Mouse (Mus musculus): ENCODE results near the gene Bcl2l2. TPM values are rescaled to one million over a fixed set of nuclear protein-coding genes. Genes with fewer than 3 reads are reported as not detected.

The Bcl2l2 gene
- polyA plus RNA-seq (2012; rRNA removed): 8.9 and 9.0 TPM in 2 replicates

DNA sequence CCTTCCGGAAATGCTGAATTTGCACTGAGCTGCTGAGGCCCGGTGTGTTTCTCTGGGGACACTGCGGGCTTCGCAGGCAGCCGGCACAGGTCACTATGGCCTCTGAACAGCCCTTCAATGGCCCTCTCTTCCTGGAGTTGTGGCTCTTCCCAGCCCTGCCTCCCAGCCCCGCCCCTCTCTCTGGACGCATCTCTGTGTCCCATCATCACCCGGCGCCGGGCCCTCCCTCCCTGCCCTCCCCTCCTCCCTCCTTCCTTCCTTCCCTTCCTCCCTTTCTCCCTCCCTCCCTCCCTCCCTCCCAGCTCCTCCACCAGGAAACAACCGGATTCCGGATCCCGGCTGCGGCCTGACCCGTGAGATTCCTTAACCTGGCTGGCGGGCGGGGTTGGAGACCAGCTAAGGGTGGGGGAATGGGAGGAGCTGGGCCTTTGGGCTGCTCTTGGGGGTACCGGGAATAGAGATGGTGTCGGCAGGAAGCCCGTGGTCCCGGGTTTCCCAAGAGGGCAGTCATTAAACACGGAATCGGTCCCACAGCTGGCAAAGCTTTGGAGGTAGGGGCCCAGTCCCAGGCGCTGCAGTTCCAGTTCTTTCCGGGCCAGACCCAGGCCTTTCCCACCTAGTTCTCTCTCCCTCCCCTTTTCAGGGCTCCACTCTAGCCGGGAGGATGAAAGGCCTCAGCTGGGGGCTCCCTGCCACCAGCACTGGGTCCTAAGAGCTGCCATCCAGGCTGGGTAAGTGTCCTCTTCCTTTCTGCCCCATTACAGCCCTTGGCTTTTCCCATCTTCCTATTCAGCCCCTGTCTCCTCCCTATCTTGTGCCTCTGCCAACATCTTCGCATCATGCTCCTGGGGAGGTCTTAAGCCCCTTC is at the start of gene Bcl2l2, which contains the start of gene Gm20521:
Bcl2l2 (plus strand) TSS at position 224 of the 868 bp plus-strand sequence.
Gm20521 (plus strand) TSS at position 288 of the 868 bp plus-strand sequence.

GRCm38 (mm10) chr14:54870861-54871260 is 12.3 kb upstream of the Bcl2l2 start, which contains the start of gene Homez:
Gene Homez, minus strand, starts transcription at chr14:54870961.

GRCm38 (mm10) chr14:54877048-54877715 is 6.0 kb upstream of the Bcl2l2 start, which contains the start of gene Ppp1r3e:
Gene Ppp1r3e, minus strand, starts transcription at chr14:54877550.

GRCm38 (mm10) chr14:54892200-54892599 is 9.0 kb downstream of the Bcl2l2 start, which contains the start of gene Pabpn1:
Gene Pabpn1, plus strand, starts transcription at chr14:54892500.

DNA sequence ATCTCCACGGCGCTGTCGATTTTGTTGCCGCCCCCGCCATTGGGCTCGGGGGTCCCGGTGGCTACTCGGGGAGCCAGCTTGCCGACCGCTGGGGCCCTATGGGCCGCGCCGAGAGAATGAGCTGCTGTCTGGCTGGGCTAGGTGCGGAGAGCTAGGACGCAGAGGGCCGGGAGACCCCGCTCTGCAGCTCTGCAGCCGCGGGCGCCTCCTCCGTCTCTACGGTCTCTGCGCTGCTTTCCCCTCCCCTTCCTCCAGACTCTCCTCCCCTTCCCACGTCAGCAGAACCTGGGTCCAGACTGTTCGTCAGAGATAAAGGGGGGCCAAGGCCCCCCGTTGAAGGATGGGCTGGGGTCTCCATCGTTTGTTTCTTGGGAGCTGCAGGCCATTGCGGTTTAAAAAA is 29.7 kb downstream of the Bcl2l2 start, which contains the start of gene Slc22a17:
Slc22a17 (minus strand) TSS at position 247 of the 400 bp plus-strand sequence.

DNA sequence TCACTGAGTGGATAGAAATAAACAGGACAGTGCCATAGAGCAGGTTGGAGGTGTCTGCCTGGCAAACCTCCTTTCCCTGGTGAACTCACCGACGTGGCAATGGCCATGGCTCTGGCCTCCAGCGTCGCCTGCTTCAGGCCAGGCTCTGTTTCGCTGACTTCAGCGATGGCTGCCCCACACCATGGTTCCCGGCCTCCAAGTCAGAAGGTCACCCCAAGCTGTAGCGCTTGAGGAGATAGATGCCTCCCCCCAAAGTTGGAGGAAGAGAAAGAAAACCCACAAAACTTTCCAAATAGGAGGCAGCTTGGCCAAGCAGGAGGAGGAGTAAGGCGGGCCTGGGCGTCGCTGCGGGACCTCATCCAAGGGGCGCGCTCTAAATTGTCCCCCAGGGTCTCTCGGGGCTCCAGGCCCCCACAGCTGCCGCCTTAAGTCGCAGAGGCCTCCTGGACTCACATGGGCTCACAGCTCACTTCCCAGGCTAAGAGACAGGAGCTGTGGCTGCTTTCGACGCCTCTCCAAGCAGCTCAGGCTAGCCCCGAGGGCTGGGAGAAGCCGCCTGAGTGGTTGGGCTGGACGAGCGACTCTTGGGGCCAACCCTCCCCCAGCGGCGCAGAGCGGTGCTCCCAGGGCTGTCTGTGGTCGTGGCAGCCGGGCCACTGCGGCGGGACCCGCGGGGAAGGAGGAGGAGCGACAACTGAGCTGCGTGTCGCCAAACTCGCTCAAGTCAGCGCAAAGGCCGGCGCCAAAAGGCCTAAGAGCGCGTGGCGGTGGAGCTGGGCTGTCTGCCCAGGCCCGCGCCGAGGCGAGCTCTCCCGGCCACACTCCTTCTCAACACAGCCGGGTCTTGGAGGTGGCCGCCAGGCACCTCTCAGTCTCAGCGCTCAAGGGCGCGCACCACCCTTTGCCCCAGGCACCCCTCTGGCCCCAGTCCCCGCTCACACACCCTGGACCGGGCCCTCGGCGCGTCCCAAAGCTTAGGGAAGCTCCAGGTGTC is 42.5 kb downstream of the Bcl2l2 start, which contains the start of gene Efs:
Efs (minus strand) TSS at position 778 of the 994 bp plus-strand sequence.

GRCm38 (mm10) chr14:54932645-54933150 is 49.5 kb downstream of the Bcl2l2 start, which contains the start of gene Il25:
Gene Il25, plus strand, starts transcription at chr14:54932695.

GRCm38 (mm10) chr14:54935904-54936830 is 53.0 kb downstream of the Bcl2l2 start, which contains the start of gene Cmtm5:
Gene Cmtm5, plus strand, starts transcription at chr14:54936261.

Other genes starting within 250 kb of the Bcl2l2 start
- gene Gm17606, start 242.4 kb upstream of the Bcl2l2 start, polyA plus RNA-seq (2012; rRNA removed): not detected in 2 replicates
- gene Cdh24, start 242.0 kb upstream of the Bcl2l2 start, polyA plus RNA-seq (2012; rRNA removed): 0.96 and 1.1 TPM in 2 replicates
- 41.4 and 42.6 TPM in 2 replicates for gene 1700123O20Rik, start 197.2 kb upstream of the Bcl2l2 start, polyA plus RNA-seq (2012; rRNA removed)
- 46.0 and 56.8 TPM in 2 replicates for gene Acin1, start 196.4 kb upstream of the Bcl2l2 start, polyA plus RNA-seq (2012; rRNA removed)
- 0.05 and 0.06 TPM in 2 replicates for gene Gm29776, start 184.5 kb upstream of the Bcl2l2 start, polyA plus RNA-seq (2012; rRNA removed)
- gene Cebpe, start 171.2 kb upstream of the Bcl2l2 start, polyA plus RNA-seq (2012; rRNA removed): 25.7 and 34.3 TPM in 2 replicates
- gene Slc7a8, start 101.4 kb upstream of the Bcl2l2 start, polyA plus RNA-seq (2012; rRNA removed): 4.7 and 5.1 TPM in 2 replicates
- not detected in 2 replicates for gene Rnf212b, start 69.2 kb upstream of the Bcl2l2 start, polyA plus RNA-seq (2012; rRNA removed)
- gene Homez, start 12.4 kb upstream of the Bcl2l2 start, polyA plus RNA-seq (2012; rRNA removed): 1.5 and 2.1 TPM in 2 replicates
- gene Ppp1r3e, start 5.8 kb upstream of the Bcl2l2 start, polyA plus RNA-seq (2012; rRNA removed): 1.9 and 2.0 TPM in 2 replicates
- gene Gm20521, start 64 bp downstream of the Bcl2l2 start, polyA plus RNA-seq (2012; rRNA removed): 0.07 and 0.12 TPM in 2 replicates
- gene Pabpn1, start 9.1 kb downstream of the Bcl2l2 start, polyA plus RNA-seq (2012; rRNA removed): 101 and 125 TPM in 2 replicates
- 4.2 and 5.5 TPM in 2 replicates for gene Slc22a17, start 29.8 kb downstream of the Bcl2l2 start, polyA plus RNA-seq (2012; rRNA removed)
- gene Efs, start 42.7 kb downstream of the Bcl2l2 start, polyA plus RNA-seq (2012; rRNA removed): 0.38 and 0.47 TPM in 2 replicates
- gene Il25, start 49.3 kb downstream of the Bcl2l2 start, polyA plus RNA-seq (2012; rRNA removed): not detected in 2 replicates
- 0.04 TPM in 1 of 2 replicates, not detected in the other for gene Cmtm5, start 52.9 kb downstream of the Bcl2l2 start, polyA plus RNA-seq (2012; rRNA removed)
- 0.05 and 0.14 TPM in 2 replicates for gene Myh6, start 83.5 kb downstream of the Bcl2l2 start, polyA plus RNA-seq (2012; rRNA removed)
- not detected in 2 replicates for gene Gm17428, start 93.6 kb downstream of the Bcl2l2 start, polyA plus RNA-seq (2012; rRNA removed)
- 0.06 and 0.11 TPM in 2 replicates for gene Myh7, start 111.2 kb downstream of the Bcl2l2 start, polyA plus RNA-seq (2012; rRNA removed)
- 20.9 and 22.6 TPM in 2 replicates for gene Ngdn, start 132.1 kb downstream of the Bcl2l2 start, polyA plus RNA-seq (2012; rRNA removed)
- gene Zfhx2, start 208.9 kb downstream of the Bcl2l2 start, polyA plus RNA-seq (2012; rRNA removed): 0.26 and 0.29 TPM in 2 replicates
- gene Thtpa, start 211.4 kb downstream of the Bcl2l2 start, polyA plus RNA-seq (2012; rRNA removed): 3.3 and 3.6 TPM in 2 replicates
- 8.7 and 9.3 TPM in 2 replicates for gene Ap1g2, start 223.2 kb downstream of the Bcl2l2 start, polyA plus RNA-seq (2012; rRNA removed)
- gene Jph4, start 233.6 kb downstream of the Bcl2l2 start, polyA plus RNA-seq (2012; rRNA removed): 0.02 and 0.03 TPM in 2 replicates

Data from liver, embryonic 18 days (tissue).